Mouse (Mus musculus) G1E (cell line): ENCODE data around the gene Gm16181. TPM values are rescaled to one million over a fixed set of nuclear protein-coding genes. Genes with fewer than 3 reads are reported as not detected.

Experiments used
- ATAC-seq: 2 replicates; pipeline ENCODE4 v1.8.0; 2016; ENCODE audit warnings: mild to moderate bottlenecking; ENCODE audit not compliant: insufficient number of reproducible peaks, poor library complexity, low FRiP score, severe bottlenecking; ENCODE audit errors: extremely low read depth
- DNase-seq: peaks from one replicate; pipeline ENCODE4 v3.0.0; 2012; ENCODE audit warnings: low spot score
- H3K27me3 ChIP-seq: 2 replicates; pipeline ENCODE4 v1.6.1; 2012; ENCODE audit warnings: mild to moderate bottlenecking, low read length, inconsistent platforms; ENCODE audit not compliant: insufficient read depth
- H3K36me3 ChIP-seq: replicated peaks from 2 replicates; pipeline ENCODE3; 2012; ENCODE audit warnings: mild to moderate bottlenecking, inconsistent platforms
- H3K4me1 ChIP-seq: 2 replicates; pipeline ENCODE4 v1.6.1; 2012; ENCODE audit warnings: low read depth, low read length, inconsistent platforms, mixed read lengths; ENCODE audit not compliant: insufficient read depth
- H3K4me3 ChIP-seq: 2 replicates; pipeline ENCODE4 v1.5.1; 2012; ENCODE audit warnings: low read depth, mild to moderate bottlenecking, inconsistent platforms, low read length, moderate library complexity, mixed read lengths
- H3K9me3 ChIP-seq: replicated peaks from 2 replicates; pipeline ENCODE4 v1.6.1; 2012; ENCODE audit warnings: inconsistent platforms
- CTCF ChIP-seq: IDR thresholded peaks from 2 replicates; pipeline ENCODE4 v1.5.1; 2012; ENCODE audit warnings: low read depth, low read length, inconsistent platforms, mixed read lengths
- GATA1 ChIP-seq: IDR thresholded peaks from 2 replicates; pipeline ENCODE4 v1.6.1; 2012; ENCODE audit warnings: borderline replicate concordance, low read length, inconsistent platforms, mixed read lengths
- GATA2 ChIP-seq: IDR thresholded peaks from 2 replicates; pipeline ENCODE4 v1.6.1; 2012; ENCODE audit warnings: low read depth, low read length, inconsistent platforms, borderline replicate concordance
- POLR2AphosphoS5 ChIP-seq: IDR thresholded peaks from 2 replicates; pipeline ENCODE4 v1.6.1; 2012; ENCODE audit warnings: low read depth, low read length, inconsistent platforms; ENCODE audit not compliant: insufficient replicate concordance
- TAL1 ChIP-seq: conservative IDR thresholded peaks from 2 replicates; pipeline ENCODE4 v1.6.1; 2012; ENCODE audit warnings: low read depth, low read length, inconsistent platforms, mixed read lengths
- polyA plus RNA-seq: library from polyadenylated mRNA; stranded (reverse); fragments of >175 nt; gene quantifications from 2 replicates; pipeline ENCODE4 v1.2.3, GENCODE M21; 2012
- total RNA-seq, 2 experiments: library from RNA; stranded (forward) in 1 of 2; stranded (reverse) in 1 of 2; fragments of 200-1000 nt in 1 of 2; fragments of >200 nt in 1 of 2; fragmentation: Nextera tagmentation in 1 of 2; gene quantifications; 2 replicates each; pipeline ENCODE4 v1.2.3; 2014 to 2017

The Gm16181 gene
- total RNA-seq (2014; fragmentation: Nextera tagmentation) (not detected in 2 replicates), total RNA-seq (2017) (0.38 and 0.52 TPM in 2 replicates), polyA plus RNA-seq (not detected in 2 replicates)

GRCm38 (mm10) chr17:35220156-35220952 lies at the start of gene Gm16181:
Gene Gm16181 (plus strand): TSS chr17:35220834.
- no peak for DNase-seq
- Histone ChIP-seq H3K9me3 (no peaks in the 10 kb centered on the region), H3K36me3 (peaks cover 69% of the 10 kb centered on the region), H3K27me3 (peaks cover 2% of the 10 kb centered on the region; the same call in 1 of the 2 replicates), H3K4me1 (peaks cover 32% of the 10 kb centered on the region), H3K4me3 (no peak within 1 kb of the TSS)
- TF ChIP-seq POLR2AphosphoS5, result no peak
- no peak for TF ChIP-seq TAL1
- no peak for TF ChIP-seq GATA1
- no peak for TF ChIP-seq CTCF
- no peak for TF ChIP-seq GATA2
- ATAC-seq, result no peak

GRCm38 (mm10) chr17:35172445-35173234 lies 48.0 kb upstream of the Gm16181 start:
- H3K4me3 ChIP-seq, result no peak overlapping the region
- peaks cover 46% of the 10 kb centered on the region for H3K4me1 ChIP-seq
- H3K27me3 ChIP-seq, result peaks cover 27% of the 10 kb centered on the region
- no peaks in the 10 kb centered on the region for H3K9me3 ChIP-seq
- ATAC-seq, result no peak
- DNase-seq, result no peak
- H3K36me3 ChIP-seq, result no peaks in the 10 kb centered on the region
- TF ChIP-seq GATA2 (no peak), GATA1 (no peak), POLR2AphosphoS5 (no peak), CTCF (no peak), TAL1 (no peak)

- Histone ChIP-seq H3K9me3 (no peaks in the 10 kb centered on the region), H3K4me3 (no peak overlapping the region), H3K4me1 (peaks cover 47% of the 10 kb centered on the region), H3K27me3 (peaks cover 27% of the 10 kb centered on the region), H3K36me3 (no peaks in the 10 kb centered on the region)
- TF ChIP-seq POLR2AphosphoS5 (no peak), GATA2 (no peak), TAL1 (no peak), CTCF (no peak), GATA1 (no peak)
- no peak for DNase-seq
- no peak for ATAC-seq
Observed at GRCm38 (mm10) chr17:35173329-35173728, 47.3 kb upstream of the Gm16181 start.

GRCm38 (mm10) chr17:35174201-35174977 lies 46.2 kb upstream of the Gm16181 start:
- H3K4me3 ChIP-seq, result peak overlapping the region; percentile 4; the same call in 1 of the 2 replicates
- no peak for TF ChIP-seq TAL1
- no peak for TF ChIP-seq GATA1
- no peak for TF ChIP-seq CTCF
- TF ChIP-seq GATA2, result no peak
- TF ChIP-seq POLR2AphosphoS5, result no peak
- ATAC-seq (peak; percentile 49), DNase-seq (no peak)
- H3K36me3 ChIP-seq, result no peaks in the 10 kb centered on the region
- peaks cover 46% of the 10 kb centered on the region for H3K4me1 ChIP-seq
- H3K9me3 ChIP-seq, result no peaks in the 10 kb centered on the region
- peaks cover 27% of the 10 kb centered on the region for H3K27me3 ChIP-seq

- ATAC-seq (no peak), DNase-seq (no peak)
- TF ChIP-seq GATA2 (no peak), CTCF (no peak), TAL1 (no peak), GATA1 (no peak), POLR2AphosphoS5 (no peak)
- Histone ChIP-seq H3K9me3 (no peaks in the 10 kb centered on the region), H3K4me3 (no peak overlapping the region), H3K36me3 (no peaks in the 10 kb centered on the region), H3K4me1 (peaks cover 46% of the 10 kb centered on the region), H3K27me3 (peaks cover 27% of the 10 kb centered on the region)
Observed at GRCm38 (mm10) chr17:35175382-35175781, 45.3 kb upstream of the Gm16181 start.
